Comparison of ENCODE assay signal across 8 mouse cellular contexts in genomic region chr3:105800156-105800674, GRCm38 (mm10). TPM values are rescaled to one million over a fixed set of nuclear protein-coding genes. Genes with fewer than 3 reads are reported as not detected.
DNase-seq lines count a peak whose midpoint lies in the region; ATAC-seq and TF ChIP-seq lines count a peak whose summit lies in the region.

No protein-coding gene starts in this region.

- TF ChIP-seq CTCF in spleen, adult 2 months (IDR thresholded peaks at IDR 0.05; ENCODE audit: extremely low read depth, insufficient read depth, insufficient read length, insufficient replicate concordance): no peak
- no peak for TF ChIP-seq CTCF in hindbrain, postnatal 0 days (IDR thresholded peaks at IDR 0.05; ENCODE audit: low read depth)

- no peak for ATAC-seq in hindbrain, postnatal 0 days
- no peak for ATAC-seq in midbrain, embryonic 12.5 days (ENCODE audit: low FRiP score, low read depth)

- no peaks in the 10 kb centered on the region for H3K27me3 ChIP-seq in spleen, adult 2 months (ENCODE audit: control insufficient read depth, insufficient read depth, low read length)
- H3K27me3 ChIP-seq in hindbrain, postnatal 0 days (ENCODE audit: insufficient read depth, low read length): no peaks in the 10 kb centered on the region
- no peaks in the 10 kb centered on the region for H3K27me3 ChIP-seq in midbrain, embryonic 12.5 days

- H3K36me3 ChIP-seq in spleen, adult 2 months (ENCODE audit: control insufficient read depth, insufficient read depth, low read length): no peaks in the 10 kb centered on the region
- H3K36me3 ChIP-seq in hindbrain, postnatal 0 days (ENCODE audit: insufficient read depth, low read length): no peaks in the 10 kb centered on the region
- no peaks in the 10 kb centered on the region for H3K36me3 ChIP-seq in midbrain, embryonic 12.5 days

- WGBS in spleen, adult 2 months: under 1% methylated on average over 12 of the region's 12 CpGs
- WGBS in hindbrain, postnatal 0 days: 0% methylated on average over 12 of the region's 12 CpGs
- under 1% methylated on average over 12 of the region's 12 CpGs for WGBS in midbrain, embryonic 12.5 days

- peak overlapping the region; percentile 77 for H3K9ac ChIP-seq in hindbrain, postnatal 0 days (replicated peaks; ENCODE audit: low read length)
- H3K9ac ChIP-seq in midbrain, embryonic 12.5 days (replicated peaks): peak overlapping the region; percentile 89

- H3K9me3 ChIP-seq in hindbrain, postnatal 0 days (ENCODE audit: low read length): no peaks in the 10 kb centered on the region
- H3K9me3 ChIP-seq in midbrain, embryonic 12.5 days: no peaks in the 10 kb centered on the region

- H3K4me3 ChIP-seq in spleen, adult 2 months (ENCODE audit: extremely low read depth, insufficient read depth, insufficient read length): peak overlapping the region; percentile 69
- peak overlapping the region; percentile 92 for H3K4me3 ChIP-seq in hindbrain, postnatal 0 days (ENCODE audit: low read length)
- H3K4me3 ChIP-seq in midbrain, embryonic 12.5 days: peak overlapping the region; percentile 86

- peak overlapping the region; percentile 73 for H3K4me2 ChIP-seq in hindbrain, postnatal 0 days (ENCODE audit: low read depth, low read length)
- peak overlapping the region; percentile 89 for H3K4me2 ChIP-seq in midbrain, embryonic 12.5 days (replicated peaks)

- peak overlapping the region; percentile 77 for H3K27ac ChIP-seq in spleen, adult 2 months (ENCODE audit: insufficient read depth, low read length)
- H3K27ac ChIP-seq in hindbrain, postnatal 0 days: peak overlapping the region; percentile 89
- H3K27ac ChIP-seq in midbrain, embryonic 12.5 days (replicated peaks): peak overlapping the region; percentile 87

- no peak for DNase-seq in spleen, adult 2 months (ENCODE audit: low read depth in 1 of 2, low spot score in 2 of 2)
- DNase-seq in spleen, adult 18-20 months: no peak
- DNase-seq in embryo, embryonic 9.5 days (ENCODE audit: extremely low spot score): peak; percentile 21
- DNase-seq in hindbrain, postnatal 0 days (ENCODE audit: low spot score): no peak
- no peak for DNase-seq in layer of hippocampus, postnatal 25 days (ENCODE audit: extremely low spot score in 1 of 2, low spot score in 1 of 2)
- no peak for DNase-seq in layer of hippocampus, adult 9-11 months
- no peak for DNase-seq in layer of hippocampus, adult 9-10 months (ENCODE audit: low spot score)

- TF ChIP-seq POLR2A in spleen, adult 2 months (IDR thresholded peaks at IDR 0.05; ENCODE audit: low read depth, low read length): no peak

- peaks cover 27% of the 10 kb centered on the region for H3K4me1 ChIP-seq in spleen, adult 2 months (ENCODE audit: control insufficient read depth, insufficient read depth, insufficient read length)
- H3K4me1 ChIP-seq in hindbrain, postnatal 0 days (ENCODE audit: insufficient read depth, low read length): peaks cover 8% of the 10 kb centered on the region; the same call in 1 of the 2 replicates
- H3K4me1 ChIP-seq in midbrain, embryonic 12.5 days: peaks cover 22% of the 10 kb centered on the region

RNA-seq across cellular contexts. Expression of gene Rap1a, which starts 0.9 kb away (rescaled TPM):
- 6.5 and 8.0 TPM in 2 replicates for polyA plus RNA-seq in spleen, adult 2 months (2012; rRNA removed)
- 17.1 and 19.0 TPM in 2 replicates for total RNA-seq in hindbrain, postnatal 0 days (2014; rRNA removed)
- polyA plus RNA-seq in hindbrain, postnatal 0 days (2015; fragmentation: Nextera tagmentation; extraction: Ambion mirVana): 78.6 and 85.8 TPM in 2 replicates
- polyA plus RNA-seq in midbrain, embryonic 12.5 days (2016; fragmentation: Nextera tagmentation; extraction: Ambion mirVana): 73.1 and 76.4 TPM in 2 replicates
- 100 to 1,000 TPM; 101 to 108 TPM for total RNA-seq in layer of hippocampus, postnatal 25 days (2021)
